ENCODE assay signal across 19 mouse cellular contexts in genomic region chr19:25035825-25036224, GRCm38 (mm10). TPM values are rescaled to one million over a fixed set of nuclear protein-coding genes. Genes with fewer than 3 reads are reported as not detected.
DNase-seq lines count a peak whose midpoint lies in the region; ATAC-seq and TF ChIP-seq lines count a peak whose summit lies in the region.
"Had no signal": no experiment of that assay in that cellular context is flagged by ENCODE, and none has a peak within 500 bp of the region (broad histone marks: within the 10 kb centered on the region; RNA-seq: fewer than 3 reads in every experiment).

No protein-coding gene starts in this region.

- no peak overlapping the region for H3K4me3 ChIP-seq in spleen, adult 2 months (ENCODE audit: extremely low read depth, insufficient read depth, insufficient read length)
- H3K4me3 ChIP-seq in kidney, embryonic 16.5 days (ENCODE audit: low read length): no peak overlapping the region
- H3K4me3 ChIP-seq: limb, embryonic 12.5 days; liver, embryonic 15.5 days; midbrain, embryonic 10.5 days had no signal

- H3K9ac ChIP-seq in kidney, embryonic 16.5 days (replicated peaks; ENCODE audit: low read length): no peak overlapping the region
- H3K9ac ChIP-seq: forebrain, postnatal 0 days; hindbrain, embryonic 14.5 days; limb, embryonic 12.5 days; liver, embryonic 15.5 days had no signal

- no peak for DNase-seq in spleen, adult 2 months (ENCODE audit: low read depth in 1 of 2, low spot score in 2 of 2)
- no peak for DNase-seq in spleen, postnatal 14 days (ENCODE audit: low spot score in 2 of 2)
- peak; percentile 74 for DNase-seq in kidney, adult 18-20 months
- peak; percentile 27 to 61 for DNase-seq in kidney, postnatal 4 days
- DNase-seq: adrenal gland, postnatal 10 days; cerebellum, adult 18-20 months; cerebellum, postnatal 14 days; forebrain, postnatal 0 days; gastrocnemius, postnatal 36 days; layer of hippocampus, postnatal 36 days; right cerebral cortex, postnatal 4 days had no signal

- H3K4me2 ChIP-seq in kidney, embryonic 16.5 days (replicated peaks; ENCODE audit: low read depth, low read length): no peak overlapping the region
- H3K4me2 ChIP-seq: hindbrain, embryonic 14.5 days; limb, embryonic 12.5 days; liver, embryonic 15.5 days had no signal

- TF ChIP-seq POLR2A in spleen, adult 2 months (IDR thresholded peaks at IDR 0.05; ENCODE audit: low read depth, low read length): no peak

- no peaks in the 10 kb centered on the region for H3K9me3 ChIP-seq in kidney, embryonic 16.5 days (ENCODE audit: low read length)
- H3K9me3 ChIP-seq: limb, embryonic 12.5 days; liver, embryonic 15.5 days; midbrain, embryonic 10.5 days had no signal

- no peaks in the 10 kb centered on the region for H3K27me3 ChIP-seq in spleen, adult 2 months (ENCODE audit: control insufficient read depth, insufficient read depth, low read length)
- H3K27me3 ChIP-seq in kidney, embryonic 16.5 days (ENCODE audit: insufficient read depth, low read length): no peaks in the 10 kb centered on the region
- H3K27me3 ChIP-seq: limb, embryonic 12.5 days; liver, embryonic 15.5 days had no signal

- ATAC-seq in kidney, embryonic 16.5 days (ENCODE audit: low FRiP score, low TSS enrichment): peak; percentile 78; the same call in 1 of the 2 replicates
- no peak for ATAC-seq in megakaryocyte-erythroid progenitor cell, adult 5-6 weeks (replicated peaks; ENCODE audit: low FRiP score, low TSS enrichment, poor library complexity, severe bottlenecking)
- ATAC-seq in granulocyte monocyte progenitor cell, adult 5-6 weeks (replicated peaks; ENCODE audit: poor library complexity, severe bottlenecking): no peak
- ATAC-seq: forebrain, postnatal 0 days had no signal

- 95% methylated on average over 6 of the region's 6 CpGs for WGBS in spleen, adult 2 months
- WGBS in kidney, embryonic 16.5 days: 76% methylated on average over 6 of the region's 6 CpGs

- peak overlapping the region; percentile 50; the same call in 1 of the 2 replicates for H3K27ac ChIP-seq in spleen, adult 2 months (ENCODE audit: insufficient read depth, low read length)
- H3K27ac ChIP-seq in kidney, embryonic 16.5 days (ENCODE audit: low read length): peak overlapping the region; percentile 91
- H3K27ac ChIP-seq: hindbrain, embryonic 14.5 days; limb, embryonic 12.5 days; liver, embryonic 15.5 days; midbrain, embryonic 10.5 days had no signal

- no peaks in the 10 kb centered on the region; the same call in 1 of the 2 replicates for H3K4me1 ChIP-seq in spleen, adult 2 months (ENCODE audit: control insufficient read depth, insufficient read depth, insufficient read length)
- peaks cover 29% of the 10 kb centered on the region for H3K4me1 ChIP-seq in kidney, embryonic 16.5 days (ENCODE audit: insufficient read depth, low read length)

- no peaks in the 10 kb centered on the region for H3K36me3 ChIP-seq in spleen, adult 2 months (ENCODE audit: control insufficient read depth, insufficient read depth, low read length)
- H3K36me3 ChIP-seq in kidney, embryonic 16.5 days (ENCODE audit: insufficient read depth, low read length): no peaks in the 10 kb centered on the region
- H3K36me3 ChIP-seq: G1E; limb, embryonic 12.5 days; liver, embryonic 15.5 days; midbrain, embryonic 10.5 days had no signal

- no peak for TF ChIP-seq CTCF in spleen, adult 2 months (IDR thresholded peaks at IDR 0.05; ENCODE audit: extremely low read depth, insufficient read depth, insufficient read length, insufficient replicate concordance)

RNA-seq across cellular contexts. Expression of gene Dock8, which starts 36.5 kb away (rescaled TPM):
- polyA plus RNA-seq in spleen, adult 2 months (2012; rRNA removed): 36.6 and 47.5 TPM in 2 replicates
- polyA plus RNA-seq in kidney, embryonic 16.5 days (2015; fragmentation: Nextera tagmentation; extraction: Ambion mirVana): 3.9 and 6.2 TPM in 2 replicates
- total RNA-seq in megakaryocyte-erythroid progenitor cell, adult 5-6 weeks (2014; fragmentation: Nextera tagmentation): 36.4 and 76.9 TPM in 2 replicates
- total RNA-seq in megakaryocyte-erythroid progenitor cell, adult 5-6 weeks (2017): 21.8 and 24.9 TPM in 2 replicates
- total RNA-seq in granulocyte monocyte progenitor cell, adult 5-6 weeks (2014; fragmentation: Nextera tagmentation): 100 and 126 TPM in 2 replicates
- 46.1 and 58.8 TPM in 2 replicates for total RNA-seq in granulocyte monocyte progenitor cell, adult 5-6 weeks (2017)

Comparison
In these comparisons a context has a peak if more than half of its experiments do, and no peak if none do; other contexts are left out.
1. DNase-seq: peak in kidney, adult 18-20 months (single experiment) and kidney, postnatal 4 days (2 of 2); none in spleen, adult 2 months (0 of 2) and spleen, postnatal 14 days (0 of 2).